Mouse (Mus musculus): ENCODE data around the gene Trp53. TPM values are rescaled to one million over a fixed set of nuclear protein-coding genes. Genes with fewer than 3 reads are reported as not detected.
A peak's percentile ranks its signal among the peaks of the same experiment; 100 is the strongest.

The Trp53 gene
- polyA plus RNA-seq, 1 experiment: 211 TPM

DNA sequence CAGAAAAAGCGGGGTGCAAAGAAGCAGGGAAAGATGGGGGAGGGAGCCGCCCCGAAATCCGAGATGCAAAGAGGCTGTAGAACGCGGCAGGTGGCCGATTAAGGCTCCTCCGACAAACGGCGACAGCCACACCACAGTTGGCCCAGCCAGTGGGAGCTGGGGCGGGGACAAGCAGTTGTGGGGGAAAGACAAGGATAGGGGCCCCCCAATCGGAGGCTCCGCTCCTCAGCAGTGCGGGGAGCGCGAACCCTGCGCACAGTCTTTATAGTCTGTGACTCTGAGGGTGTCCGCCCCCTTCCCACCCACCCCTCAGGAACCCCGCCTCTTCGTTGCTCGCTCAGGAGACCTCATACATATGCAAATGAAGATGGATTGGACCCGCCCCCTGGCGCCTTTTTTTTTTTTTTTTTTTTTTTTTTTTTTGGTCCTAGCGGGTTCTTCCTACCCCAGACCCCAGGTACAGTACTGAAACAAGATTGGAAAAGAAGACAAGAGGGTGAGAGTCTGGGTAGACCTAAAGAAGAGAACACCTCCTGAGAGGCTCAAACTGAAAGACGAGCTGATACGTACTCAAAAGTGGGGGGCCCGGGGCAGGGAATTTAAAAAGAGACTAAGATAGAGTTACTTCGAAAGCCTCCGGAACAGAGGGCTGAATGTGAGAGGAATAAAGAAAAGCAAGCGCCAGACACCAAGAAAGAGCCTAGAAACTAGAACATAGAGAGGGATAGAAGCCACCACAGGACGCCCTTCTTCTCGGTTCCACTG is 25.7 kb downstream of the Trp53 start, which contains the start of gene Atp1b2:
TSS of gene Atp1b2 (minus strand) at position 217 of the 765 bp plus-strand sequence.
- TF ChIP-seq GATA1 (IDR thresholded peaks at IDR 0.05; ENCODE audit: low read length): no peak

DNA sequence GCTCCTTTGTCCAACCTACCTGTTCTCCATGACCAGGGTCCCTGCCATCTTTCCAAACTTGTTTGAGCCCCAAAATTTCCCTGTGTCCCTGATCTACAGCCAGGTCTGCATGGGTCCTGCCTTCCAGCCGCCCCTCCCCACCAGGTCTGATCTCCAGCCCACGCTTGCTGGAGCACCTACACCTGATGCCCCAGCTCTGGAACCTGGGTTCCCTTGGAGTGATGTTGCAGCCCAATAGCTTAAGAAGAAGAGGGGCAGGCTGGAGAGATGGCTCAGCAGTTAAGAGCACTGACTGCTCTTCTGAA is 26.3 kb downstream of the Trp53 start:
- no peak for TF ChIP-seq GATA1 (IDR thresholded peaks at IDR 0.05; ENCODE audit: low read length)

DNA sequence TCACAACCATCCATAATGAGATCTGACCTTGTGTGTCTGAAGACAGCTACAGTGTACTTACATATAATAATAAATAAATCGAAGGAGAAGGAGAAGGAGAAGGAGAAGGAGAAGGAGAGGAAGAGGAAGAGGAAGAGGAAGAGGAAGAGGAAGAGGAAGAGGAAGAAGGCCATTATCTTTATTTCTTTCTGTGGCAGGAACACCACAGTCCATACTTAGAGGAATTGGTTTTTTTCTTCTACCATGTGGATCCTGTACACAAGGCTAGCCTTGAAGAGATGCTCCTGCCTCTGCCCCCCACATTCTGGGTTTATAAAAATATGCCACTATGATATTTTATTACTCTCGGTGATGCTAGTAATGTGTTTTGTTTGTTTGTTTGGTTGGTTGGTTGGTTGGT is 26.7 kb downstream of the Trp53 start:
- TF ChIP-seq GATA1 (IDR thresholded peaks at IDR 0.05; ENCODE audit: low read length): no peak

DNA sequence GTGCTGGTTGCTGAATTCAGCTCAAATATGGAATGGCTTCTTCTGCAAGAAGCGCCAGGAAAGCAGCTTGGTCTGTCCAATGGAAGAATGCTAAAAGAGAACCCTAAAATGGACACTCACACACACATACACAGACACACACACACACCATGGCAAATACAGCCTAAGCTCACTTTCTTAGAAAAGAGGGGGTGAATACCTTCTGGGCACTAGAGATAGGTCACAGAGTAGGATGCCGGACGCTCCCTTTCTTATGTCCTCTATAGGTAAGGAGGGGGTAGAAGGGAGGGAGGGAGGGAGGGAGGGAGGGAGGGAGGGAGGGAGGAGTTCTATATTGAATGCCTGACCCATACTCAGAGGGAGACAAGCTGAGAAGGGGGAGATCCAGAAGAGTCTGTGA is 28.4 kb downstream of the Trp53 start:
- no peak for TF ChIP-seq GATA1 (IDR thresholded peaks at IDR 0.05; ENCODE audit: low read length)

DNA sequence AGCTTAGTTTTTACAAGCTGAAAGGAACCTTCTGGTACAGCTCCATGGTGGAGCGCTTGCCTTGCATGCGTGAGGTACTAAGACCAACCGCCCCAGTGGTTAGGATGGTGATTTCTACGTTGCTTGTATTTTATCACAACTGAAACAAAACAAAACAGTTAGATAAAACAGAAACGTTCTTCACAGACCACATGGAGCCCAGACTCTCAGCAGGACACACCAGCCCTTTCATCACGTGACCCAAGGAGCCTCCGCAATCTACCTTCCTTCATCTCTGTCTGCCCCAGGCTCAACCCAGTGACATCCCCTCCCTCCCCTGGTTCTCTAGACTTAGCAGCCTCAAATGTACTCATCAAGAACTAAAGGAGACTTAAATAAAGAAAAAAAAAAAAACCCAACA is 29.3 kb downstream of the Trp53 start:
- TF ChIP-seq GATA1 (IDR thresholded peaks at IDR 0.05; ENCODE audit: low read length): peak; percentile 21

DNA sequence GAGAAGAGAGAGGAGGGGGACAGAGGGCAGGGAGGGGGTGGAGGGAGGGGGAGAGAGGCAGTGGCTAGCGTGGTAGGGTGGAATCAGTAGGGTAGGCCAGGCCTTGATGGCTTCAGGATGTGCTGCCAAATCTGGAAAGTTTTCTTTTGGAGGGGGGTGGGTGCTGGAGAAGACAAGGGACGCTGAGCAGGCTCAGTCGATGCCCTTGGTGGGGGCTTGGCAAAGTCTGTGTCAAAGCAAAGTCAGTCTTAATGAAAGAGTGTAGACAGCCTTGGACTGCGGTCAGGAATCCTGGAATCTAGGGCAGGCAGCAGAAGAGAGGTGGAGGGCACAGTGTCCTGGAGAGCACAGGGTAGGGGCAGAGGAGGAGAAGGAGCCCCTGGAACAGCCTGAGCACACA is 30.7 kb downstream of the Trp53 start:
- TF ChIP-seq GATA1 (IDR thresholded peaks at IDR 0.05; ENCODE audit: low read length): no peak

DNA sequence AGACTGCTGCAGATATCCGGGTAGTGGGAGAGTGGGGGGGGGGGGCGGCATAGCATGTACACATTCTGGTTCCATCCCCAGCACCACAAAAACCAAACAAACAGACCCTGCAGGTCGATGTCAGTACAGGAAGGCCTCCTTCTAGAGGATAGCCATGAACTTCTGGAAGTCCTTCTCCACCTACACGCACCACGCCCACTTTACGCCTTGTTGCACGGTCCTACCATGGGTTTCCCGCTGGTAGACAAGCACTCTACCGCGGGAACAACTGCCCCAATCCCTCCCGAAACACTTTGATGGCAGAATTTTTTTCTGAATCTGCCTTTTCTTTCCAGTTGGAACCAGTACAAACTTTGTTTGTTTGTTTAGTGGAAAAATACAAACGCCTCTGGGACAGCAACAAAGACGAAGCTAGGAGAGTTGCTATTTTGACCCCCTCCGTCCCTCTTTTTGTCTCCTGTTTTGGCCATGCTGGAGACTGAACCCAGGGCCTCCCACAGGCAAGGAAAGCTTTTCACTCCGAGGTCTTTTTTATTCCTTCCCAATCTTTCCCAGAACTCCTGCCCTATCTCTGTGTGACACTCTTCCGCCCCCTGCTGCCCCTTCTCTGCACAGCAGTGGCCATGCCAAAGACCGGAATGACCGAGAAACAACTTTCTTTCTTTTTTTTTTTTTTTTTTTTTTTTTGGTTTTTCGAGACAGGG is 33.5 kb downstream of the Trp53 start:
- no peak for TF ChIP-seq GATA1 (IDR thresholded peaks at IDR 0.05; ENCODE audit: low read length)

DNA sequence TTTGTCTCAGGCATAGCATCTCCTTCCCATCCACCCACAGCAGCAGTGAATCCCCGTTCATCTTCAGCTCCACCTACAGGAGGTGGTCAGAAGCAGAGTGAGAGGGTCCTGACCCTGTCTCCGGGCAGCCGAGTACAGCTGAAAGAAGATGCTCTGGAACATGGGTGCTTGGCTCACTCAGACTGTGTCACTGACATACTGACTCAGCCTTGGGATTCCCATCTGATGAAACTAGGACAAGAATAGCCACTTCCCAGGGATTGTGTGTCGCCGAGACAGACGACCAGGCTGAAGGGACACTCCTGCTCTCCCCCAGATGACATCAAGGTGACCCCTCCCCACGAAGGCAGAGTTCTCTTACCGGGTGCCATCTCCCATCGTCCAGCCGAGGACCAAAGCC is 36.6 kb downstream of the Trp53 start:
- TF ChIP-seq GATA1 (IDR thresholded peaks at IDR 0.05; ENCODE audit: low read length): no peak

DNA sequence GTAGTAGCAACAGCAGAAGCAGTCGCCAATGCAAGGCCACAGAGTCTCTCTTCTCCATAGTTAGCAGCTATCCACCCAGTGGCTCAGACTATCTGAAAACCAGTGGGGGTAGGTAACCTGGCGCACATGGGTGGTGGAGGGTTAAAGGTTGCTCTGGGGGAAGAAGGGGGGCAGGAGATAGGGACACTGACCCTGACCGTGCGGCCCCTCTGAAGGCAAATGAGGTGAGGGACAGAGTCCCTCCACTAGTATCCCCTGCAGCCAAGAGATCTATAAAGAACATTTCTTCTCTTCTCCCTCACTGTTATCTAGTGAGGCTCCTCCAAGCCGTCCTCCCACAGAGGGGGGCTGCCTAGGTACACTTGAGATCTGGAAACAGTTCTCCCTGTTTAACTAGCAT is 37.6 kb downstream of the Trp53 start, which contains the start of gene Shbg:
TSS of gene Shbg (minus strand) at position 101 of the 400 bp plus-strand sequence.
- no peak for TF ChIP-seq GATA1 (IDR thresholded peaks at IDR 0.05; ENCODE audit: low read length)

DNA sequence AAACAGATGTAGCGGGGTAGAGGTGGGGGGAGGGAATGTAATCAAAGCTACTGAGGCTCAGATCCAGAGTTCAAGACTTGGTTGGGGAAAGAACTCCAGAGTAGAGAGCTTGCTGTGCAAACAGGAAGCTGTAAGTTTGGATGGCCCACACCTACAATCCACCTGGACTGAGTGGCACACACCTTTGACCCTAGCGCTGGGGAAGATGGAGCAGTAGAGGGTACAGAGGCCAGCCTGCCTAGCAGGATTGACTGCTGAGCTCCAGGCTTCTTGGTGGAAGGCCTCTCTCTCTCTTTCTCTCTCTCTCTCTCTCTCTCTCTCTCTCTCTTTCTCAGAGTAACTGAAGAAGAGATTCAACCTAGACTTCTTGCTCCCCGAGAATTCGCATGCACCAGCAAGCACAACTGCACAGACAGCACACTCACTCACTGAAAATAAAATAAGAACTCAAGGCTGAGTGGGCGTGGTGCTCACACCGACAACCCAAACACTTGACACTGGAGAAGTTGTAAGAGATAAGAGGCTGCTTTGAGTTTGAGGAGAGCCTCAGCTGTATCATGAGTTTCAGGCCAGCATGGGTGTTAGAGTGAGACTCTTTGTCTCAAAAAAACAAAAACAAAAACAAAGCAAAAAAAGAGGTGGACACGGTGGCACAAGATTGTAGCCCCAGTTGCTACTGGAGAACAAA is 40.4 kb downstream of the Trp53 start:
- no peak for TF ChIP-seq GATA1 (IDR thresholded peaks at IDR 0.05; ENCODE audit: low read length)

DNA sequence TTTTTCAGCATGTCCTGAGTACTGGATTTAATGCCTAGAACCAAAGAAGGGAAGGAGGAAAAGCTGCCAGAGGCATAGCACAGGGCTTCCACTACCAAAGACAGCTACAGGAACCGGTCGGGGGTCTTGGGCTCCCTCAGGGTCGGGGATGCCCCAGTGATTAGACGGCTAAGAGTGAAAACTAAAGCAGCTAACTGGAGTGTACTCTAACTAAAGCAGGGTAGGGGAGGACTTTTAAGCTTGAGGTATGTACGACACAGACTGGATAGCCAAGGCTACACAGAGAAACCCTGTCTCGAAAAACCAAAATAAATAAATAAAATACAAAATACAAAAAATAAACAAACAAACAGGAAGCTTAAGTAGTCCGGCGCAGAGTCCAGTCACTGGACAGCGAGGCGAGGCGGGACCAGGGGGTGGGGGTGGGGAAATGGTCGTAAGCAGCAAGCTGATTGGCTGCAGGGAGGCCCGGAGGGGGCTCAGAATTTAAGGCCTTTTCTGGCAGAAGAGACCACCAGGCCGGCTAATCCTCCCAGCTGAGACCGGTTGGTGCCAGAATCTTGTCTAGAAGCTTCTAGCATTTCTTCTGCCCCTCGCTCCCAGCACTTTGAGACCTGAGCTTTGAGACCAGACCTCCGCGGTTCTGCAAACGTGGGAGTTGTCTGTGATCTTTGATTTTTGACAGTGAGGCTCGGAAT is 41.6 kb downstream of the Trp53 start, which contains the start of gene Sat2:
TSS of gene Sat2 (plus strand) at position 454 of the 698 bp plus-strand sequence.
- no peak for TF ChIP-seq GATA1 (IDR thresholded peaks at IDR 0.05; ENCODE audit: low read length)

DNA sequence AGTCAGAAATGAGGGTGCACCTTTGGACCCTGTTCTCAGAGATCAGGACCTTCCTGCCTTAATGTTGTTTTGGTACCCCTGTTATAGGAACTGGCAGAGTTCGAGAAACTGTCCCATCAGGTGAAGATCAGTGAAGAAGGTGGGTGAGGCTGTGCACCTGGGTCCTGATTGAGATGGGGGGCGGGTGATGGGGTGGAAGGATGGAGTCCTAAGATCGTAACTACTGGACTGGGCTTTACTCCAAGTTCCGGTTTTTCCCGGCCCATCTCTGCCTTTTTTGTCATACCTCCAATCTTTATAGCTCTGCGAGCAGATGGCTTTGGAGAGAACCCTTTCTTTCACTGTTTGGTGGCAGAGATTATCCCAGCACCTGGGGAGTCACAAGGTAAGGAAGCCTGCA is 42.2 kb downstream of the Trp53 start:
- no peak for TF ChIP-seq GATA1 (IDR thresholded peaks at IDR 0.05; ENCODE audit: low read length)

DNA sequence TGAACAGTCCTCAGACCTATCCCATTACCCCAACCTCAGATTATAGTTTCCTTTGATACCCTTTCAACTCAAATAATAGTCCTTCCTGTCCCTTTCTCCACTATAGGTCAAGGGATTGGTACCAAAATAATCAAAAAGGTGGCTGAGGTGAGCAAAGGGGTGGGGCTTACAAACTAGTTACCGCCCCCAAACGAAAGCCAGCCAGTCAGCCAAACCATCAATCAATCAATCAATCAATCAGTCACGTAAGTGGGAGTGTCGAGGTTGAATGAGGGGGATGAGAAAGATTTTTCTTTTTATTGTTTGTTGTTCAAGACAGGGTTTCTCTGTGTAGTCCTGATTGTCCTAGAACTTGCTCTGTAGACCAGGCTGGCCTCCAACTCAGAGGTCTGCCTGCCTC is 42.8 kb downstream of the Trp53 start:
- no peak for TF ChIP-seq GATA1 (IDR thresholded peaks at IDR 0.05; ENCODE audit: low read length)

DNA sequence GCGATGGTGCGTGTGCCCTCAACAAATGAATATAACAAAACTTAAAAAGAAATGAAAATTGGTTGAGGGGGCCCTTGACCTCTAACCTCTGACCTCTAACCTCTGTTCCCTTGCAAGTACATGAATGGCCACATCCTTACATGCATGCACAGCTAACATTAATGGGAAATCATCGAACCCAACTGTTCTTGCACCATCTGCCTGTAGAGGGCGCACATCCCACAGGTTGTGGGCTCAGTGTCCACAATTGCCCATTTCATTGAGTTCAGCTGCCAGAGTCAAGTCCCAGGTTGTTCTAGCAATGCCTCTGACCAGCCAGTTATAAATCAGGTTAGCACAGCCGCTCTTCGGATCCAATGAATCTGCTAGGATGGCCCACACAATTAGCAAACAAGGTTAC is 48.1 kb downstream of the Trp53 start:
- TF ChIP-seq GATA1 (IDR thresholded peaks at IDR 0.05; ENCODE audit: low read length): no peak

DNA sequence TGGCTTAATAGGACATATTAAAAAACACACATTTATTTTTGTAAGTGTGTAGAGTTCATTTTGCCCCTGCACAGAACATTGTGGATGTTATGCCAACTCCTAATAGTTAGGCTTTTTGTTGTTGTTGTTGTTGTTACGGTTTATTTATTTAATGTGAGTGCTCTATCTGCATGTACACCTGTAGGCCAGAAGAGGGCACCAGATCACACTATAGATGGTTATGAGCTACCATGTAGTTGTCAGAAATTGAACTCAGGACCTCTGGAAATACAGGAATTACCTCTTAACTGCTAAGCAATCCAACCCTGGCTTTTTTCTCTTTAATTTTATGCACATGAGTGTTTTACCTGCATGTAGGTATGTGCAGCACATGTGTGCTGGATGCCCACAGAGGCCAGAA is 49.6 kb downstream of the Trp53 start:
- TF ChIP-seq GATA1 (IDR thresholded peaks at IDR 0.05; ENCODE audit: low read length): no peak
